15 mouse cellular contexts compared by ENCODE assay signal in genomic region chr5:149576977-149577376, GRCm38 (mm10). TPM values are rescaled to one million over a fixed set of nuclear protein-coding genes. Genes with fewer than 3 reads are reported as not detected.
DNase-seq lines count a peak whose midpoint lies in the region; ATAC-seq and TF ChIP-seq lines count a peak whose summit lies in the region.
"Had no signal": no experiment of that assay in that cellular context is flagged by ENCODE, and none has a peak within 500 bp of the region (broad histone marks: within the 10 kb centered on the region; RNA-seq: fewer than 3 reads in every experiment).

No protein-coding gene starts in this region.

- no peaks in the 10 kb centered on the region for H3K36me3 ChIP-seq in heart, postnatal 0 days (replicated peaks; ENCODE audit: control insufficient read depth, insufficient read depth, low read length)
- H3K36me3 ChIP-seq in forebrain, embryonic 15.5 days, result no peaks in the 10 kb centered on the region
- no peaks in the 10 kb centered on the region for H3K36me3 ChIP-seq in midbrain, embryonic 14.5 days (ENCODE audit: control insufficient read depth, insufficient read depth, low read length)
- H3K36me3 ChIP-seq: embryonic facial prominence, embryonic 12.5 days; neural tube, embryonic 12.5 days had no signal

- no peak for TF ChIP-seq CTCF in heart, postnatal 0 days (IDR thresholded peaks at IDR 0.05; ENCODE audit: low read depth)

- no peak overlapping the region; the same call in 1 of the 2 replicates for H3K4me2 ChIP-seq in heart, postnatal 0 days (ENCODE audit: low read depth, low read length)
- no peak overlapping the region for H3K4me2 ChIP-seq in forebrain, embryonic 15.5 days (replicated peaks)
- no peak overlapping the region for H3K4me2 ChIP-seq in midbrain, embryonic 14.5 days (ENCODE audit: low read length)
- H3K4me2 ChIP-seq: embryonic facial prominence, embryonic 12.5 days; lung, embryonic 14.5 days; neural tube, embryonic 12.5 days had no signal

- ATAC-seq in heart, postnatal 0 days (ENCODE audit: insufficient read depth, low read depth), result no peak
- peak; percentile 33; the same call in 1 of the 2 replicates for ATAC-seq in forebrain, embryonic 15.5 days (replicated peaks)
- no peak for ATAC-seq in midbrain, embryonic 14.5 days (ENCODE audit: low FRiP score, low TSS enrichment)

- 28% methylated on average over 10 of the region's 10 CpGs for WGBS in heart, postnatal 0 days
- WGBS in forebrain, embryonic 15.5 days, result 20% methylated on average over 10 of the region's 10 CpGs
- WGBS in midbrain, embryonic 14.5 days, result 44% methylated on average over 10 of the region's 10 CpGs

- H3K27ac ChIP-seq in heart, postnatal 0 days (ENCODE audit: low read depth), result no peak overlapping the region
- 0 out of 2 replicates have a peak overlapping the region, but pooled peaks have one; percentile 16 for H3K27ac ChIP-seq in forebrain, embryonic 15.5 days (replicated peaks)
- H3K27ac ChIP-seq in midbrain, embryonic 14.5 days (replicated peaks; ENCODE audit: low read depth, low read length), result peak overlapping the region; percentile 60
- H3K27ac ChIP-seq: embryonic facial prominence, embryonic 12.5 days; neural tube, embryonic 12.5 days had no signal

- intact Hi-C loops in heart, postnatal 14 days (cut with DNase I), result no loop called here

- no peak for TF ChIP-seq EP300 in heart, postnatal 0 days (IDR thresholded peaks at IDR 0.05; ENCODE audit: low read depth)

- peak; percentile 29 for DNase-seq in heart, postnatal 0 days (ENCODE audit: low spot score)
- DNase-seq in heart, postnatal 14 days, result no peak
- DNase-seq in brain, adult 2 months (ENCODE audit: low read depth, low spot score), result peak; percentile 53
- peak; percentile 37 for DNase-seq in midbrain, embryonic 14.5 days
- DNase-seq in adrenal gland, adult 18-20 months (ENCODE audit: low spot score in 2 of 2), result no peak
- no peak for DNase-seq in embryo, embryonic 9.5 days (ENCODE audit: extremely low spot score)
- DNase-seq: cerebellum, adult 8-10 months; heart, postnatal 4 days; lung, embryonic 14.5 days; right cerebral cortex, adult 18-20 months had no signal

- H3K4me1 ChIP-seq in heart, postnatal 0 days (ENCODE audit: control insufficient read depth, insufficient read depth), result peaks cover 4% of the 10 kb centered on the region; the same call in 1 of the 2 replicates
- H3K4me1 ChIP-seq in forebrain, embryonic 15.5 days, result peaks cover 15% of the 10 kb centered on the region
- peaks cover 6% of the 10 kb centered on the region for H3K4me1 ChIP-seq in midbrain, embryonic 14.5 days (ENCODE audit: control insufficient read depth, insufficient read depth, low read length)
- H3K4me1 ChIP-seq: neural tube, embryonic 12.5 days had no signal

- no peaks in the 10 kb centered on the region for H3K27me3 ChIP-seq in heart, postnatal 0 days (ENCODE audit: control insufficient read depth, insufficient read depth, low read length)
- H3K27me3 ChIP-seq in forebrain, embryonic 15.5 days, result no peaks in the 10 kb centered on the region
- H3K27me3 ChIP-seq in midbrain, embryonic 14.5 days (ENCODE audit: control insufficient read depth, insufficient read depth, low read length), result no peaks in the 10 kb centered on the region
- H3K27me3 ChIP-seq: embryonic facial prominence, embryonic 12.5 days; neural tube, embryonic 12.5 days had no signal

- no peak overlapping the region for H3K4me3 ChIP-seq in heart, postnatal 0 days (ENCODE audit: low read depth, low read length)
- H3K4me3 ChIP-seq in forebrain, embryonic 15.5 days, result no peak overlapping the region
- H3K4me3 ChIP-seq in midbrain, embryonic 14.5 days (replicated peaks; ENCODE audit: low read depth, low read length), result no peak overlapping the region
- H3K4me3 ChIP-seq: embryonic facial prominence, embryonic 12.5 days; megakaryocyte, embryonic 14.5 days; neural tube, embryonic 12.5 days had no signal

- H3K9me3 ChIP-seq in heart, postnatal 0 days (replicated peaks; ENCODE audit: control insufficient read depth, low read length), result no peaks in the 10 kb centered on the region
- no peaks in the 10 kb centered on the region for H3K9me3 ChIP-seq in forebrain, embryonic 15.5 days
- H3K9me3 ChIP-seq in midbrain, embryonic 14.5 days (ENCODE audit: control insufficient read depth, low read length), result no peaks in the 10 kb centered on the region
- H3K9me3 ChIP-seq: embryonic facial prominence, embryonic 12.5 days; neural tube, embryonic 12.5 days had no signal

- H3K9ac ChIP-seq in heart, postnatal 0 days (replicated peaks; ENCODE audit: low read depth, low read length), result no peak overlapping the region
- no peak overlapping the region for H3K9ac ChIP-seq in forebrain, embryonic 15.5 days (replicated peaks)
- no peak overlapping the region for H3K9ac ChIP-seq in midbrain, embryonic 14.5 days (replicated peaks; ENCODE audit: low read length)
- H3K9ac ChIP-seq: lung, embryonic 14.5 days; neural tube, embryonic 12.5 days had no signal

RNA-seq across cellular contexts. Expression of gene Wdr95, which starts 48.5 kb away (rescaled TPM):
- total RNA-seq in heart, postnatal 0 days (2014; rRNA removed; ENCODE audit: low replicate concordance), result not detected in 2 replicates
- 0.19 TPM in 1 of 2 replicates, not detected in the other for polyA plus RNA-seq in heart, postnatal 0 days (2015; fragmentation: Nextera tagmentation; extraction: Ambion mirVana)
- not detected for total RNA-seq in heart, postnatal 14 days (2021)
- polyA plus RNA-seq in forebrain, embryonic 15.5 days (2015; fragmentation: Nextera tagmentation; extraction: Ambion mirVana), result 0.46 and 0.75 TPM in 2 replicates
- polyA plus RNA-seq in midbrain, embryonic 14.5 days (2014; fragmentation: Nextera tagmentation; extraction: Ambion mirVana), result 0.30 TPM in 1 of 2 replicates, not detected in the other
- not detected for total RNA-seq in adrenal gland, adult 18-20 months (2021)
- polyA plus RNA-seq: kidney, embryonic 14.5 days; lung, embryonic 14.5 days had no signal

RNA-seq across cellular contexts. Expression of gene Hsph1, which starts 59.2 kb away (rescaled TPM):
- total RNA-seq in heart, postnatal 0 days (2014; rRNA removed; ENCODE audit: low replicate concordance), result 4.7 and 5.2 TPM in 2 replicates
- 8.7 and 9.7 TPM in 2 replicates for polyA plus RNA-seq in heart, postnatal 0 days (2015; fragmentation: Nextera tagmentation; extraction: Ambion mirVana)
- total RNA-seq in heart, postnatal 14 days (2021), result 10 to 100 TPM; 23.0 to 28.5 TPM
- polyA plus RNA-seq in forebrain, embryonic 15.5 days (2015; fragmentation: Nextera tagmentation; extraction: Ambion mirVana), result 108 and 112 TPM in 2 replicates
- polyA plus RNA-seq in midbrain, embryonic 14.5 days (2014; fragmentation: Nextera tagmentation; extraction: Ambion mirVana), result 59.8 and 104 TPM in 2 replicates
- total RNA-seq in adrenal gland, adult 18-20 months (2021), result 100 to 1,000 TPM; 460 to 826 TPM

Comparison
In these comparisons a context has a peak if more than half of its experiments do, and no peak if none do; other contexts are left out.
1. DNase-seq: peak in heart, postnatal 0 days (single experiment), brain, adult 2 months (single experiment) and midbrain, embryonic 14.5 days (single experiment); none in heart, postnatal 14 days (0 of 2), adrenal gland, adult 18-20 months (0 of 2) and embryo, embryonic 9.5 days (single experiment).
2. RNA of gene Hsph1, which starts 59.2 kb away (total RNA-seq): 460 to 826 TPM in adrenal gland, adult 18-20 months; 23.0 to 28.5 TPM in heart, postnatal 14 days and 4.7 to 5.2 TPM in heart, postnatal 0 days; every median in the first group is over 10 times any median in the second.